Mouse (Mus musculus) T-helper 2 cell (primary cell): Measurements from ENCODE around the gene Igfbpl1.

Experiments used
- in situ Hi-C: fragments of 300-600 bp; cut with MboI, MseI; formaldehyde crosslinking; loops from one replicate; pipeline ENCODE4 v1.15.1; 2025; ENCODE audit warnings: high pct_unique_total_duplicates

The Igfbpl1 gene

GRCm38 (mm10) chr4:45822781-45823575, 3.7 kb downstream of the Igfbpl1 start:
- in situ Hi-C loops = no loop called here

DNA sequence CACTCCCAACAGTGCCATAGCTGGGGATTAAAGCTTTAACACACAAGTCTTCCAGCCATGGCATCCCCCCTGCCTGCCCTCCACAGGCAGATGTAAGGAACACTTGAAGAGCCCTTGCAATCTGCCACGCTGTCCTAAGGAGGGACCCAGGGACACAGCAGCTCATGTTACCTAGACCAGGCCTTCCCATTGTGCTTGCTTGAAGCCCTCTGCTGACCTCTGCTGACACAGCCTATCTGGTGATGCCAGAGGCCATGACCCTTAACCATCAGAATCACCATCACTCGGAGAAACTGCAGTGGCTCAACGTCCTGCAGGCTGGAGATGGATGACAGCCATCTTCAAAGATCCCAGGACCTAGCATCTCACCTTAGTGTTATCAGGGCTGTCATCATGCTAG, 4.7 kb downstream of the Igfbpl1 start:
- in situ Hi-C loops = no loop called here

DNA sequence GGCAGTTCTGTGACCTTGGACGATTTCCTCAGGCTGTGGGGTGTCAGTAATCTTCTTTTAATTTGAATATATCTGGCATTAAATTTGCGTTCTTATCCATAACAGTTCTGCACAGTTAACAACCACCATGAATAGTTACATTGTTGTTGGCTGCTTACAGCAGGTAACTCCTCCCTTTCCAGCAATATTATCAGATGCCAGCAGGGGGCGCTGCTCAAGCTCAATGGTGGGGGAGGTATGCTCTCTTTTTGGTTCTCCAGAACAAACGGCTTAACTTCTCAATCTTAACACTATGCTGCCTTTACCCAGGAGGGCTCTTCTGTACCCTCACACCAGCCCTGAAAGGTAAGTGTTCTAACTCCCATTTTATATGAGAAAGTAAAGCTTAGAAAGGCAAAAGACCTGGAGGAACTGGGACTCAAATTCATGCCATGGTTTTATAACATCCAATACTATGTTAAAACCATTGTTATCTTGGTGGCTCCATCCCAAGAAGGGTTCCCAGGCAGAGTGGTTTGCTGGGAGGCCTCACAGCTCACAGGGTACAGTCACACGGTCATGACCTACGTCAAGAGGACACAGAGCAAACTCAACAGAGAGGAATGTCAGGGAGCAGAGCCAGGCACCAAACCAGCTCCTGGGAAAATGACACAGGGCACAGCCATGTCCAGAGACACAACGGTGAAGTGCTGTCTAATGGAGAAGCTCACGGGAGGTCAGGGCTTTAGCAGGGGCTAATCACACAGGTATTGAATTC, 6.5 kb downstream of the Igfbpl1 start:
- in situ Hi-C loops = no loop called here

GRCm38 (mm10) chr4:45819208-45819931, 7.4 kb downstream of the Igfbpl1 start:
- in situ Hi-C loops = no loop called here

- in situ Hi-C loops = no loop called here
Observed at GRCm38 (mm10) chr4:45818814-45819207, 7.9 kb downstream of the Igfbpl1 start.

GRCm38 (mm10) chr4:45815542-45815941, 11.2 kb downstream of the Igfbpl1 start:
- in situ Hi-C loops = no loop called here

GRCm38 (mm10) chr4:45811250-45811649, 15.5 kb downstream of the Igfbpl1 start:
- in situ Hi-C loops = no loop called here

DNA sequence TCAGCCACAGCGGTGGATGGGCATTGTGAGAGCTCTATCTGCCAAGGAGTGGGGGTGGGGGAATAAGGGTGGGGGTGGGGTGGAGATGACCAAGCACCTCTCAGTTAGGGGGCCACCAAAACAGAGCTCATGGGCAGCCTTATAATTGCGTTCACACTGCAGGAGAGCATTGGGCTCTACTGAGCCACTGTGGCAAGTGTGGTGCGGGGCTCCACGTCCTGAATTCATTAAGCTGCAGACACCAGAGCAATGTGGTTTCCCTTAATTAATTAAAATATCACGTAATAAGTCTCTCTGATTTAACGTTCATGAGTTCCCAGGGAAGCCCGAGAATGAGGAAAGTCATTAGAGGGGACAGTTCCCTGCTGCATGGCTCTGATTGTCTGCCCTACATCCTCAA, 18.7 kb downstream of the Igfbpl1 start:
- in situ Hi-C loops = loop anchor here (10.0 kb wide), 1 partner anchor 393 kb away; no protein-coding TSS in a partner anchor

DNA sequence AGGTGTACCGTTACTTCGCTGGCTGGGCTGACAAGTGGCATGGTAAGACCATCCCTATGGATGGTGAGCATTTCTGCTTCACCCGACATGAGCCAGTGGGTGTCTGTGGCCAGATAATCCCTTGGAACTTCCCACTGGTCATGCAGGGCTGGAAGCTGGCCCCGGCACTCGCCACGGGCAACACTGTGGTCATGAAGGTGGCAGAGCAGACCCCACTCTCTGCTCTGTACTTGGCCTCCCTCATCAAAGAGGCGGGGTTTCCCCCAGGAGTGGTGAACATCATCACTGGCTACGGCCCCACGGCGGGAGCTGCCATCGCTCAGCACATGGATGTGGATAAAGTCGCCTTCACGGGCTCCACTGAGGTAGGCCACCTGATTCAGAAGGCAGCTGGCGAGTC, 23.8 kb downstream of the Igfbpl1 start:
- in situ Hi-C loops = loop anchor here (10.0 kb wide), 1 partner anchor 388 kb away; no protein-coding TSS in a partner anchor

GRCm38 (mm10) chr4:45799956-45800537, 26.7 kb downstream of the Igfbpl1 start:
- in situ Hi-C loops = loop anchor here (10.0 kb wide), 1 partner anchor 385 kb away; no protein-coding TSS in a partner anchor

GRCm38 (mm10) chr4:45798964-45799363, 27.8 kb downstream of the Igfbpl1 start, which contains the start of gene Aldh1b1:
Gene Aldh1b1, plus strand, starts transcription at chr4:45799022.
- in situ Hi-C loops = no loop called here

DNA sequence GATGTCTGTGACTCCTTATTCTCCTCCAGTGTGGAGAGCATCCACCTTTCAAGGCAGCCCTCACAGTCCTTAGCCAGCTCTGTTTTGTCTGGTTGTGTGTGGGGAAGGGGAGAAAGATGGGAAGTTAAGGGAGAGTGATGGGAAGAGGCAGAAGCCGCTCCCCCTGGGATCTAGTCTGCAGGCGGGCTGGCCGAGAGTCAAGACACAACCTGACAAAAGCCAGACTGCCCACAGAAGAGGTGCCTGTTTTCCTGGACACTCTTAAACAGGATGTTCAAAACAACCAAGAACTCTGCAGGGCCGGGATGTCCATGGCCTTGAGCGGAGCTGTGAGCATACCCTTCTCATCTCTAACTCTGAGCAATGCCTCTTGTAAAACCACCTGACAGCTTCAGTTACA, 30.0 kb downstream of the Igfbpl1 start:
- in situ Hi-C loops = no loop called here

GRCm38 (mm10) chr4:45795191-45795811, 31.4 kb downstream of the Igfbpl1 start:
- in situ Hi-C loops = no loop called here

- in situ Hi-C loops = loop anchor here (5.0 kb wide), 1 partner anchor 57 kb away; the partner anchor contains the start of gene Stra6l
Observed at GRCm38 (mm10) chr4:45790018-45790417, 36.7 kb downstream of the Igfbpl1 start.

- in situ Hi-C loops = no loop called here
Observed at GRCm38 (mm10) chr4:45789263-45789958, 37.3 kb downstream of the Igfbpl1 start.

DNA sequence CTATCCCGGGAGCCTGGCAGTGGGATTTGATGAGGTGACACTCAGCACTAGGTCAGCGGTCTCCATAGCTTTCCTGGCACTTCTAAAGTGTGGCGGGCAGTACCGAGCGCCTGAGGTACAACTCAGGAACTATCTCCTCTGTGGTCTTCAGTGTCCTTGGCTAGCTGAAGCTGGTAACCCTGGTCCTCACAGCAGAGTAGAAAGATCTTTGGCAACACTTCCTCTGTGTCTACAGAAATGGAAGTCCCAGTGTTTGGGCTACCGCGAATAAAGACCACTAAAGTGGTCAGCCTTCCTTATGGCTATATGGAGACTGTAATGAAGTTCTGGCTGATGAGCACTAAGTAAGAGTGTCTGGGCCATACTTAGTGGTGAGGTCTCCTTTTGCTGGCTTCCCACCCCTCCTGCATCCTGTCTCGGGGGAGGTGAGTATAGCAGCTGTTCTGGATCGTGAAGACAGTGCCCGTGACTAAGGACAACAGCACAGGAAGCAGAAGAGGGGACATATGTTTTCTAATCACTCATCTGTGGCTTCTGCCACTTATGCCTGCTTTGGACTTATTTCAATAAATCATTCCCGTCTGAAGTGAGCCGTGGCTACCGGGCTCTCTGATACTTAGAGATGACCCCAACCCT, 38.2 kb downstream of the Igfbpl1 start:
- in situ Hi-C loops = no loop called here

DNA sequence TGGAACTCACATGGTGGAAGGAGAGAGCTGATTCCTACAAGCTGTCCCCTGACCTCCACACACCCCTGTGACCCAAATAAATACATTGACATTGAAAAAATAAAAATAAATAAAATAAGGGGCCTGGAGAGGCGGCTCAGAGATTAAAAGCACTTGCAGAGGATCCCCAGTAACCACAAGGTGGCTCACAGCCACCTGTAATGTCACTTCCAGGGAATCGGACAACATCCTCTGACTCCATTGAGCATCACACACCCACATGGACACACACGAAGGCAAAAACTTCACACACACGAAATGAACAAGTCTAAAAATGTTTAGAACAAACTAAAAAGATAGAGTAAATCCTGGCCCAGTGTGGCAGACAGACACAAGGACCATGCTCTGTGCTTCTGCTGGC, 40.0 kb downstream of the Igfbpl1 start:
- in situ Hi-C loops = no loop called here

DNA sequence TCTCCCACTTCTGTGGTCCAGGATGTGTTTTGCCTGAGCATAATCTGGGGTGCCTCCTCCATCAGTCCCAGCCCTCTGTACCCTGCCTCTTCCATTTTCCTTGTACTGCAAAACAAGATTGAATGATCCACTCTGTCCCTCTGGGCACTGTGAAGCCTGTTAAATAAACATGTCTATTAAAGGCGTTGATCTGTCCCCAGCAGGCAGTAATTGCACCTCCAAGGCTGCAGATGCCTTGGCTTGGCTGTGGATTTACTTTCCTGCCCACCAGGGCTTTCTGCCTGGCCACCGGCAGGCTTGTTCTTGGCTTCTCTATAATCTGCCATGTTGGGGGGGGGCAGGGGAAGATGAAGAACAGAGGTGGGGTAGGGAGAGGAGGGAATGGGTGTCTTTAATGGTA, 40.8 kb downstream of the Igfbpl1 start:
- in situ Hi-C loops = no loop called here

- in situ Hi-C loops = no loop called here
Observed at GRCm38 (mm10) chr4:45783671-45784070, 43.1 kb downstream of the Igfbpl1 start.

DNA sequence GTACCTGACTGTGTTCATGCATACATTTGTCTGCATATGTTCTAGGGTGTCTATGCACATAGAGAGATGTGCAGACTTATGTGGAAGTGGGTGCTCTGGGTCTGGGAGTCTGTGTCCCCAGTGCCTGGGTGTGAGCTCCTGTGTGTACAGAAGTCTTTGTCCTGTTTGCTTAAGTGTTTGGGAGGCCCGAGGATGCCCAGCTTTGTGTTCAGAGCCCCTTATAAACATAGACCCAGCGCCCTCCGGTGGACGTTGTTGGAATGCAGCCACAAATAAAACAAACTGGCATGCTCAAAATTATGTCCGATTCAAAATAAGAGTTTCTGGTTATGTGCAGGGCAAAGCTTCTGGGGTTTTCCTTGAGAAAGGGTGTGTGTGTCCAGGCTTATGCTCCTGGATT, 55.1 kb downstream of the Igfbpl1 start:
- in situ Hi-C loops = no loop called here
